Mouse (Mus musculus) G1E (cell line): ENCODE data around the gene Rasip1.

Experiments used
- CTCF ChIP-seq: IDR thresholded peaks from 2 replicates; pipeline ENCODE4 v1.5.1; 2012; ENCODE audit warnings: low read depth, low read length, inconsistent platforms, mixed read lengths
- GATA1 ChIP-seq: IDR thresholded peaks from 2 replicates; pipeline ENCODE4 v1.6.1; 2012; ENCODE audit warnings: borderline replicate concordance, low read length, inconsistent platforms, mixed read lengths
- POLR2AphosphoS5 ChIP-seq: IDR thresholded peaks from 2 replicates; pipeline ENCODE4 v1.6.1; 2012; ENCODE audit warnings: low read depth, low read length, inconsistent platforms; ENCODE audit not compliant: insufficient replicate concordance

DNA sequence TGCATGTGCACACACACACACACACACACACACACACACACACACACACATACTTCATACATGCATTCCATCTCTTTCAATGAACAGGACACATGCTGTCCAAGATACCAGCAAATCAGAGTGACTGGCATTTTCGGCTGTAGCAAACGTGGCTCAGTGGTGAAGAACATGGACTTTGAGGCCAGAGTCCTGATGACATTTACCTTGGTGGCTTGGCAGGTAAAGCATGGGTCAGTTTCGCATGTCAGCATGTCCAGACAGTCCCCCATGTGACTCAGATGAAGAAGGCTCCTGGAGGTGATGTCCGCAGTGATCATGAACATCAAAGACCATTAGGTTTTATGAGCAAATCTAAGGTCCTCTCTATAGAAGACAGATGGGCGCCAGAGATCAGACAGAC lies 30.3 kb upstream of the Rasip1 start:
- no peak for TF ChIP-seq CTCF
- no peak for TF ChIP-seq GATA1
- TF ChIP-seq POLR2AphosphoS5, result no peak
